Mouse (Mus musculus) liver, embryonic 13.5 days (tissue): ENCODE measurements around the gene Sap30bp. TPM values are rescaled to one million over a fixed set of nuclear protein-coding genes. Genes with fewer than 3 reads are reported as not detected.

ENCODE experiments used
- ATAC-seq: fragments of 200-750 bp; cut with Nextera tagmentation; 2 replicates; pipeline ENCODE4 v1.8.0; 2017; ENCODE audit warnings: low read depth, mild to moderate bottlenecking, moderate number of reproducible peaks, moderate library complexity
- DNase-seq: peaks from one replicate; pipeline ENCODE4 v3.0.0; 2022
- H3K27ac ChIP-seq: fragments of 300-500 bp; sonication (generic); 2 replicates; pipeline ENCODE4 v1.5.1; 2015; ENCODE audit warnings: moderate library complexity, mild to moderate bottlenecking, inconsistent platforms
- H3K27me3 ChIP-seq: fragments of 300-500 bp; sonication (generic); 2 replicates; pipeline ENCODE4 v1.6.1; 2015; ENCODE audit warnings: mild to moderate bottlenecking, inconsistent platforms
- H3K36me3 ChIP-seq: fragments of 300-500 bp; sonication (generic); 2 replicates; pipeline ENCODE4 v1.6.1; 2015; ENCODE audit warnings: mild to moderate bottlenecking, inconsistent platforms
- H3K4me1 ChIP-seq: fragments of 300-500 bp; sonication (generic); replicated peaks from 2 replicates; pipeline ENCODE4 v1.6.1; 2015; ENCODE audit warnings: inconsistent platforms
- H3K4me2 ChIP-seq: fragments of 300-500 bp; sonication (generic); 2 replicates; pipeline ENCODE4 v1.6.1; 2015; ENCODE audit warnings: inconsistent platforms, mild to moderate bottlenecking, moderate library complexity
- H3K4me3 ChIP-seq: fragments of 300-500 bp; sonication (generic); replicated peaks from 2 replicates; pipeline ENCODE4 v1.5.1; 2015; ENCODE audit warnings: mild to moderate bottlenecking, inconsistent platforms
- H3K9ac ChIP-seq: fragments of 300-500 bp; sonication (generic); 2 replicates; pipeline ENCODE4 v1.6.1; 2015; ENCODE audit warnings: mild to moderate bottlenecking, inconsistent platforms
- H3K9me3 ChIP-seq: fragments of 300-500 bp; sonication (generic); replicated peaks from 2 replicates; pipeline ENCODE4 v1.6.1; 2016; ENCODE audit warnings: inconsistent platforms
- WGBS: fragments of 180-500 bp; shearing (Covaris S2); methylation state at CpG from one replicate; pipeline ENCODE4 v1.1.7; 2015; ENCODE audit not compliant: insufficient replicate concordance; 5-methylcytosine and 5-hydroxymethylcytosine counted together
- polyA plus RNA-seq: library from polyadenylated mRNA; unstranded; fragments of >200 nt; fragmentation: Nextera tagmentation; extraction: Ambion mirVana; gene quantifications from 2 replicates; pipeline ENCODE4 v1.2.1, GENCODE M21; 2015

Sap30bp gene
- polyA plus RNA-seq, 1 experiment from 2014 or later, result 23.4 TPM

- peaks cover 32% of the 10 kb centered on the region for H3K4me1 ChIP-seq
Observed at GRCm38 (mm10) chr11:116004840-116005700, 72.0 kb downstream of the Sap30bp start.

DNA sequence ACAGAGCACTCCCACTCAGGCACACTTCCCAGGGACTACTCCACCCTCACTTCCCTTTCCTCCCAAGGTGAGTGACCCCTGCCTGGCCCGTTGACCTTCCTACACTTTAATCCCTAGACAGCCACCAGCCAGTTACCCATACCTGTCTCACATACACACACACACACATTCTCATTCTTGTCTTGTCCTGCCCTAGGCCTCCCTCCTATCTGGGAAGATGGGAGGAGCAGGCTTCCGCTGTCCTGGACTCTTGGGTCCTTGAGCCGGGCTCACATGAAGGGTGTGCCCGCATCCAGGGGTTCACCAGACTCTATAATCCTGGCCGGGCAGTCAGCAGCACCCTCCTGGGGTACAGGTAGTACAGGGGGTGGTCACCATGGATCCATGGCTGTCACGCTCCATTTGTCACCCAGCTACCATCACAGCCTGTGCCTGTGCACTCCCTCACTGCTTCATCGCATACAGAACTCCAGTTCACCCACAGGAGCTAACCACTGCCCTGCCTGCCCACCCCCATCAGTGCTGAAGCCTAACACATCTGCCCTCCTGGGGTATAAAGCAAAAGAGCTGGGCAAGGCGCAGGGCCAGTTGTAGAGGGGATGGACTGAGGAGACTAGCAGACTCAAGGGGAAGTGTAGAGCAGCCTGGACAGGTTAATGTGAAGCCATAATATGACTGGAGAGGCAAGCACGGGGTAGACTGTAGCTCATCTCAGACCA, 72.8 kb downstream of the Sap30bp start:
- DNase-seq (no peak), ATAC-seq (no peak)
- Histone ChIP-seq H3K27ac (peak overlapping the region; percentile 87), H3K4me3 (peak overlapping the region; percentile 50; the same call in 1 of the 2 replicates), H3K27me3 (no peaks in the 10 kb centered on the region), H3K4me1 (peaks cover 37% of the 10 kb centered on the region), H3K9me3 (no peaks in the 10 kb centered on the region), H3K36me3 (peaks cover 42% of the 10 kb centered on the region), H3K9ac (peak overlapping the region; percentile 74), H3K4me2 (peak overlapping the region; percentile 76)
- WGBS, result 52% methylated on average over 9 of the region's 9 CpGs

More at GRCm38 (mm10) chr11:116004840-116005700, 72.0 kb downstream of the Sap30bp start:
- Histone ChIP-seq H3K4me2 (peak overlapping the region; percentile 76), H3K4me3 (peak overlapping the region; percentile 50), H3K27me3 (peaks cover 7% of the 10 kb centered on the region), H3K36me3 (peaks cover 34% of the 10 kb centered on the region), H3K9me3 (no peaks in the 10 kb centered on the region), H3K27ac (peak overlapping the region; percentile 87), H3K9ac (peak overlapping the region; percentile 74)
- peak; percentile 79 for ATAC-seq
- DNase-seq, result peak; percentile 73
- WGBS, result 4% methylated on average over 54 of the region's 54 CpGs

DNA sequence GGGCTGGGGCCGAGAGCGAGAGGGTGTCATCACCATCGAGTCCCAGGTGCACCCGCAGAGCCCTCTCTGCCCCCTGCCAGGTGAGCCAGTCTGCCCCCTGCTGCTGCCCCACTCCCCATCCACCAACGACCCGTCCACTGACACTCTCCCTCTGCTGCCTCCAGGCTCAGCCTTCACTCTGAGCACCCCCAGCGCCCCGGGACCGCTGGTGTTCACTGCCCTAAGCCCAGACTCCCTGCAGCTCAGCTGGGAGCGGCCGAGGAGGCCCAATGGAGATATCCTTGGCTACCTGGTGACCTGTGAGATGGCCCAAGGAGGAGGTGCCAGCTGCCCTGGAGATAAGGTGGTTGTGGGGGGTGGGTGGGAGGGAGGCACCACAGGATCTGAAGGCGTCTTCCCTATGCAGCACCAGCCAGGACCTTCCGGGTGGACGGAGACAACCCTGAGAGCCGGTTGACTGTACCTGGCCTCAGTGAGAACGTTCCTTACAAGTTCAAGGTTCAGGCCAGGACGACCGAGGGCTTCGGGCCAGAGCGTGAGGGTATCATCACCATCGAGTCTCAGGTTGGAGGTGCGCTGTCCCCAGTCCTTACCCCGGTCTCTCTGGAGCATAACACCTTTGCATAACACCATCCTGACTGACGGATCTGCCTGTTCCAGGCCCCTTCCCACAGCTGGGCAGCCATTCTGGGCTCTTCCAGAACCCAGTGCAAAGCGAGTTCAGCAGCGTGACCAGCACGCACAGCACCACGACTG, 74.2 kb downstream of the Sap30bp start:
- ATAC-seq, result no peak
- H3K27ac ChIP-seq, result no peak overlapping the region
- 86% methylated on average over 28 of the region's 28 CpGs for WGBS

GRCm38 (mm10) chr11:116008411-116008810, 75.3 kb downstream of the Sap30bp start:
- ATAC-seq (no peak), DNase-seq (no peak)
- Histone ChIP-seq H3K4me3 (no peak overlapping the region), H3K9me3 (no peaks in the 10 kb centered on the region), H3K4me2 (no peak overlapping the region), H3K27me3 (peaks cover 8% of the 10 kb centered on the region; the same call in 1 of the 2 replicates), H3K9ac (no peak overlapping the region), H3K4me1 (peaks cover 61% of the 10 kb centered on the region), H3K36me3 (peaks cover 43% of the 10 kb centered on the region), H3K27ac (no peak overlapping the region)
- WGBS, result 87% methylated on average over 11 of the region's 11 CpGs

More for the DNA sequence above, 74.2 kb downstream of the Sap30bp start:
- peaks cover 43% of the 10 kb centered on the region for H3K36me3 ChIP-seq
- H3K4me2 ChIP-seq, result no peak overlapping the region
- H3K4me3 ChIP-seq, result no peak overlapping the region
- no peak overlapping the region for H3K9ac ChIP-seq
- H3K4me1 ChIP-seq, result peaks cover 52% of the 10 kb centered on the region
- H3K9me3 ChIP-seq, result no peaks in the 10 kb centered on the region
- H3K27me3 ChIP-seq, result no peaks in the 10 kb centered on the region
- DNase-seq, result no peak

DNA sequence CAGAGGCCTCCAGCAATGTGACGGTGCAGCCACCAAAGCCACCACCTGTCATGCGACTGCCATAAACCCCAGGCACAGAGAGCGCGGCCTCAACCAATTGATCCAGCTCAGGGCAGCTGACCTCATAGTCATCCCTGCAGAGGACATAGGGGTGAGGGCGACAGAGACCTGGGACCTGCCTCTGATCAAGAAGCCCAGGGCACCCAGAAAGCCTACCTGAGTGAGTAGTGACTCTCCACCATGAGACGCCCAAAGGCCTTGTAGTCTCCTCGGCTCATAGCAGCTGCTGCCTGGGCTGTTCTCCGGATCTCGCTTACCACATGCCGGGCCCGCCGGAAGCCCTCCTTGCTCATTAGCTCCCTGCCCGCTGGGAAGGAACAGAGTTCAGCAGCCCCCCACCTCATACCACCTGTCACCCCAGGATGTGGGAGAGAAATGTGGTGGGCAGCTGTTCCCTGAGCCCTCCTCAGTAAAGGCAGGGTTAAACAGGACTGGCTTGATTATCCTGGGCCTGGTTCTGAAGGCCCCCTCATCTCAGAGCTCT, 75.8 kb downstream of the Sap30bp start:
- Histone ChIP-seq H3K4me1 (peaks cover 60% of the 10 kb centered on the region), H3K9ac (no peak overlapping the region), H3K9me3 (no peaks in the 10 kb centered on the region), H3K4me3 (no peak overlapping the region), H3K27me3 (peaks cover 9% of the 10 kb centered on the region; the same call in 1 of the 2 replicates), H3K36me3 (peaks cover 43% of the 10 kb centered on the region), H3K27ac (no peak overlapping the region), H3K4me2 (no peak overlapping the region)
- DNase-seq, result no peak
- WGBS, result 93% methylated on average over 13 of the region's 13 CpGs
- ATAC-seq, result no peak

DNA sequence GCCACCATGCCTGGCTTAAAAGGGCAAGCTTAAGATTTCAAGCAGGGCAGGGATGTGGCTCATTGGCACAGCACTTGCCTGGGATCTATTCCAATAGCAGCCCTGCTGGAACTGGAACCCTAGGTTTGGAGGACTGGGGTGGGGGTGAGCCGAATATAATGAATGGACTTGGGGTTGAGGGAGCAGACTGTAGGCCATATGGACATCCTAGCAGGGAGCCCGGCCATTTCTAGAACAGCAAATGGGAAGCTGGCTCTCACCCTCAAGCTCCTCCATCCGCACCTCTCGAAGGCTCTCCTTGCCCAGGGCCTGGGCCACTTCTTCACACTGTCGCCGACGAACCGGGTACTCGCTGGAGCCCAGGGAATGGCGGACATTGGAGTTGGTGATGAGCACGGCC, 76.6 kb downstream of the Sap30bp start:
- no peak for DNase-seq
- H3K4me3 ChIP-seq, result no peak overlapping the region
- no peak for ATAC-seq
- no peak overlapping the region for H3K4me2 ChIP-seq
- no peak overlapping the region for H3K27ac ChIP-seq
- H3K36me3 ChIP-seq, result peaks cover 43% of the 10 kb centered on the region
- H3K9me3 ChIP-seq, result no peaks in the 10 kb centered on the region
- WGBS, result 84% methylated on average over 11 of the region's 11 CpGs
- H3K27me3 ChIP-seq, result peaks cover 12% of the 10 kb centered on the region; the same call in 1 of the 2 replicates
- no peak overlapping the region for H3K9ac ChIP-seq
- H3K4me1 ChIP-seq, result peaks cover 54% of the 10 kb centered on the region

DNA sequence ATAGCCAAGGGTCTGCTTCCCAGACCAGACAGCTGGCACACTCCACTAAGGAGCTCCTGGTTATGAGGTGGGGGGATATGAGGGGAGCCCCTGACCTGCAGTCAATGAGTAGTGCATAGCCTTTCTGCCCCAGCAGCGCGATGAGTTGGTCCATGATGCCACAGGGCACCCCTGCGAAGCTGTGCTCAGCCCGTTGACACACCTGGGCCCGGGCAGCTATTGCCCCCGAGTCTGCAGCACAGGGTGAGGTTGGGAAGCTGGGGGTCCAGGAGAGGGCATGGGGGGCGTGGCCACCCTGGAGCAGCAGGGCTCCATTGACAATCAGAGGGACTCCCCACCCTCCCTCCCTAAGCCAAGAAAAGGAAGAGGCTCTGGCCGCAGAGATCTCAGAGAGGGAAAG, 77.1 kb downstream of the Sap30bp start:
- DNase-seq (no peak), ATAC-seq (no peak)
- WGBS, result 87% methylated on average over 8 of the region's 8 CpGs
- Histone ChIP-seq H3K9me3 (no peaks in the 10 kb centered on the region), H3K4me1 (peaks cover 54% of the 10 kb centered on the region), H3K9ac (no peak overlapping the region), H3K27ac (no peak overlapping the region), H3K4me2 (no peak overlapping the region), H3K27me3 (peaks cover 12% of the 10 kb centered on the region; the same call in 1 of the 2 replicates), H3K4me3 (no peak overlapping the region), H3K36me3 (peaks cover 43% of the 10 kb centered on the region)

DNA sequence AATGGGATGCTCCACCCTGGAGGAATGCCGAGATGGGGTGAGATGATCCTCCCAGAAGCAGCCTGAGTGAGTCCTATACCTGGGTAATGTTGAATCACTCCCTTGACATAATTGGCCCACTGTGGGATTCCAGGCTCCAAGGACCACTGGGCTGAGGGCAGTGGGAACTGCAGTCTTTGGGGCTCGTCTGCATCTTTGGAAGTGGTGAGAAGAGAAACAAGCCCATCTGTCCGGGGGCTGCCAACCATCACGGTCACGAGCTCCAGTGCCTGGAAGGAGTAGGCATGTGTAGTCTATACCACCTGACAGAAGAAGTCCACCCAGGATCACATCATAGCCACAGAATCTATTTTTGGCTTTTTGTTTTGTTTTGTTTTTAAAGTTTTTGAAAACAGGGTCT, 77.9 kb downstream of the Sap30bp start:
- no peak for DNase-seq
- peaks cover 52% of the 10 kb centered on the region for H3K4me1 ChIP-seq
- peaks cover 14% of the 10 kb centered on the region; the same call in 1 of the 2 replicates for H3K27me3 ChIP-seq
- peak overlapping the region; percentile 83 for H3K27ac ChIP-seq
- peaks cover 43% of the 10 kb centered on the region for H3K36me3 ChIP-seq
- WGBS, result 77% methylated on average over 5 of the region's 5 CpGs
- no peak for ATAC-seq
- no peaks in the 10 kb centered on the region for H3K9me3 ChIP-seq
- H3K4me2 ChIP-seq, result peak overlapping the region; percentile 96
- H3K4me3 ChIP-seq, result peak overlapping the region; percentile 71; the same call in 1 of the 2 replicates
- no peak overlapping the region for H3K9ac ChIP-seq

DNA sequence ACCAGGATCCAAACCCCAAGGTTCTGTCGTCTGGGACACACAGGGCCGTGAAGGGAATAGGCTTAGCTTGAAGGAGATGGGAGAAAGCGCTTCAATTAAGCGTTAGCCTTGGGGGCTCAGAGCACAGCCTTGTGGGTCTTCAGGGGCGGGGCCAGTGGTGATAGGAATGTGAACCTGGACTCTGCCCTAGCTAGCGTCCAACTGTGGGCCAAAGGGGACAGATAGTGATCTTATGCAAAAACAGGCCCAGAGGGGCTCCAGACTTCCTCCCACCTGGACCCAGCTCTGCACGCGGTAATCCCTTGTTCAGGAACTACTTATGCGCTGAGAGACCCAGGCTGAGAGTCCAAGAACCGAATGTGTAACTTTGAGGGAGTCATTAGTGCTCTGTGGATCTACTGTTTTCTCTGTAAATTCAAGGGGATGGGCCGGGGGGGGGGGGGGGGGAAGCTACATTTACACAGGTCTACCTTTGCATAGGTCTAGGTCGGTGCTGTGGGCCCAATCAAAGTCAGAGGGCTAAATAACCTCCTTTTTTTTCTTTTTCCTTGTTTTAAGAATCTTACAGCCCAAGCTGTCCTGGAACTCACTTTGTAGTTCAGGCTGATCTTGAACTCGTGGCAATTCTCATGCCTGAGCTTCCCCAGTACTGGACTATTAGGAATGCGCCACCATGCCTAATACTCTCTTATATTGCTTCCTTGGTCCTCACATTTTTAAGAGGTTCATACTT, 78.6 kb downstream of the Sap30bp start:
- H3K36me3 ChIP-seq, result peaks cover 42% of the 10 kb centered on the region
- ATAC-seq (0 out of 2 replicates have a peak, but pooled peaks have one; percentile 15), DNase-seq (no peak)
- peaks cover 44% of the 10 kb centered on the region for H3K4me1 ChIP-seq
- H3K27ac ChIP-seq, result peak overlapping the region; percentile 83
- peaks cover 14% of the 10 kb centered on the region; the same call in 1 of the 2 replicates for H3K27me3 ChIP-seq
- H3K4me2 ChIP-seq, result peak overlapping the region; percentile 96
- H3K9me3 ChIP-seq, result no peaks in the 10 kb centered on the region
- WGBS, result 18% methylated on average over 14 of the region's 14 CpGs
- H3K4me3 ChIP-seq, result peak overlapping the region; percentile 71
- H3K9ac ChIP-seq, result peak overlapping the region; percentile 86

DNA sequence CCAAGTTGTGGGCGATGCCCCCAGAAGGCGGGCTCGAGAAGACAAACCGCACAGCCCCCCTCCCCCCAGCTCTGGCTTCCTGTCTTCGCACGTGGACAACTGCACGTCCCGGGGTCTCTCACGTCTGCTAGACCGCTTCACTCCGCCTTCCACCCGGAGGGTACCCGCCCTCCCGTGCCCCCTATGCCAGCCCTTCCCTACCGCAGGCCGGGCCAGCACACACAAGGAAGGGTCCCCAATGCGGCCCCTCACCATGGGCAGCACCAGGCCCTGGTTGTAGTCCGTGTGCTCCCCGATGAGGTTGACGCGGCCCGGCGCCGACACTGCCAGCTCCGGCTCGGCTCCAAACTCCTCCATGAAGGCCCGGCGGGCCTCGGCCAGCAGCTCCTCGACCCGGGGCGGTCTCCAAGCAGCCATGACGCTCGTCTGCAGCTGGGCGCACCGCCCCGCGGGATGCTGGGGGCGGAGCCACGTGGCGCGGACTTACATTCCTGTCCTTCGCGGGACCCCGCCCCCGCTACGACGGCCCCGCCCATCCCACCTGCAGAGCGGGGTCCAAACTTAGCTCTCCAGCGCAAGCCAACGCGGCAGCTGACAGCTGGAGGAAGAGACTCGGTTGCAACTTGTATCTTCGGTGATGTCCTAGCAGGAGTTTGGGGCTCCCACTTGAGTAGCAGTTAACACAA, 79.3 kb downstream of the Sap30bp start, which contains the start of gene Galk1:
Gene Galk1, minus strand, starts transcription at position 458 of the 686 bp plus-strand sequence.
- H3K27ac ChIP-seq, result peak within 1 kb of the TSS; percentile 83
- WGBS, result under 1% methylated on average over 55 of the region's 55 CpGs

More for the DNA sequence above, 79.3 kb downstream of the Sap30bp start, which contains the start of gene Galk1:
- Histone ChIP-seq H3K4me3 (peak within 1 kb of the TSS; percentile 71), H3K36me3 (peaks cover 35% of the 10 kb centered on the region), H3K4me2 (peak within 1 kb of the TSS; percentile 96), H3K27me3 (peaks cover 14% of the 10 kb centered on the region; the same call in 1 of the 2 replicates), H3K9me3 (no peaks in the 10 kb centered on the region), H3K9ac (peak within 1 kb of the TSS; percentile 86), H3K4me1 (peaks cover 42% of the 10 kb centered on the region)
- DNase-seq (peak; percentile 86), ATAC-seq (peak; percentile 85)
